Mouse (Mus musculus): ENCODE data around the gene Ubl7. TPM values are rescaled to one million over a fixed set of nuclear protein-coding genes. Genes with fewer than 3 reads are reported as not detected.

Ubl7 gene
- polyA plus RNA-seq, 1 experiment from 2014 or later = 91.4 TPM

DNA sequence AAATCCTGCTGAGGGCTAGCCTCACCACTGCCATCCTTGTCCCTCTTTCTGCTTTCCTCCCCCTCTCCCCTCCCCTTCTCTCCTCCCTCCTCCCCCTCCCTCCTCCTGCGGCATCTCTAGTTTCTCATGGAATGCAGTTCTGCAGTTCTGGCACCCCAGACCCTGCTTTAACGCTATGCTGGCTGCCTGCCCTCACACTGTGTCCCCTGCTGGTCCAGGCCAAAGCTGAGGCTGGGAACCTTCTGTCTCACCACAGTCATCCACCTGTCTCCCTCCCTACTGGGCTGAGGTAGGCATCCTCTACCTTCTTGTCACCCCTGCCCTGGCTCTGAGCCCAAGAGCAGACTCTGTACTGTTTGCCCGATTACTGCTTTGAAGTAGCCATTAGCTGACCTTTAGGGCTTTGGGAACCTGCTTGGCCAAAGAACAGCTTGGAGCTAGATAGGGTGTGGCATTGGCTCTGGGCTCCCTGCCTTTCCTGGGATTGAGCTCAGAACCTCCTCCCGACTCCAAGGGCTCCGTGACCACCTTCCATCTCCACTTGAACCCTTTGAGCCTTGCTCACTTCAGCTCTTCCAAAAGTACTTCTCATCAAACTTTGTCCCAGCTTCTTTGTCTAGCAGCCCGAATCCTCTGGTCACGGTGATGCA lies 36.7 kb downstream of the Ubl7 start:
- ATAC-seq (replicated peaks; ENCODE audit: low FRiP score, low TSS enrichment, low read depth) (no peak), DNase-seq (ENCODE audit: low spot score) (no peak)
- peaks cover 13% of the 10 kb centered on the region for H3K27me3 ChIP-seq (replicated peaks; ENCODE audit: control insufficient read depth, insufficient read depth, low read length)
- H3K4me3 ChIP-seq (ENCODE audit: low read depth, low read length) = no peak overlapping the region
- H3K4me2 ChIP-seq (ENCODE audit: low read length) = no peak overlapping the region
- 59% methylated on average over 7 of the region's 7 CpGs for WGBS
- H3K9me3 ChIP-seq (ENCODE audit: control insufficient read depth, low read length) = no peaks in the 10 kb centered on the region
- no peaks in the 10 kb centered on the region for H3K36me3 ChIP-seq (ENCODE audit: control insufficient read depth, insufficient read depth, low read length)
- H3K4me1 ChIP-seq (replicated peaks; ENCODE audit: control insufficient read depth, insufficient read depth, low read length) = peaks cover 8% of the 10 kb centered on the region; the same call in 1 of the 2 replicates
- no peak overlapping the region for H3K9ac ChIP-seq (ENCODE audit: low read length)
- H3K27ac ChIP-seq (ENCODE audit: low read depth) = no peak overlapping the region

DNA sequence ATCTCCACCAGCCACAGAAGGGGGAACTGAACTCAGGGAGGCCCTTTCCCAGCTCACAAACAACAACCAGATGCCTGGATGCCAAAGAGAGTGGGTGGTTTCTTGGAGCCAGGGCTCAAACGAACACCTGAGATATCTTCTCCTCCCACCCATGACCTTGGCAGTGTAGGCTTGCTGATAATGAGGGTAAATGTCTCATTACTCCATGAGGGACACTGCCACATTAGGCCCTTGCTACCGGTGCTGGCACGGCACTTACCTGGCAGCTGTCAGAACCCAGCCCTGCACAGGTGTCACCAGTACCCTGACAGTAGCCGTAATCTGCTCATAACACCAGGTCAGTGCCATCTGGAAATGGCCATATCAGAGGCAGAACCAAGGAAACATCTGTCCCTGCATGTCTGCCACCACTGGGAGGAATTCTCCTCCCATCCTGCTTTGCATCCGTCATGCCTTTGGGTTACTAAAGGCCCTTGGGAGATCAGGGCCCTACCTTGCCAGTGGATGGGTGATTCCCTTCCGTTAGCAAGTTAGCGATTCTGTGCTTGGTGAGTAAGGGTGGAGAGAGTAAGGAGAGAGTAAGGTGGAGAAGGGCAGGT lies 37.7 kb downstream of the Ubl7 start:
- no peak overlapping the region for H3K4me3 ChIP-seq (ENCODE audit: low read depth, low read length)
- H3K9me3 ChIP-seq (ENCODE audit: control insufficient read depth, low read length) = no peaks in the 10 kb centered on the region
- ATAC-seq (replicated peaks; ENCODE audit: low FRiP score, low TSS enrichment, low read depth) (no peak), DNase-seq (ENCODE audit: low spot score) (no peak)
- 81% methylated on average over 7 of the region's 7 CpGs for WGBS
- no peaks in the 10 kb centered on the region for H3K36me3 ChIP-seq (ENCODE audit: control insufficient read depth, insufficient read depth, low read length)
- no peak overlapping the region for H3K9ac ChIP-seq (ENCODE audit: low read length)
- no peak overlapping the region for H3K4me2 ChIP-seq (ENCODE audit: low read length)
- no peak overlapping the region for H3K27ac ChIP-seq (ENCODE audit: low read depth)
- peaks cover 8% of the 10 kb centered on the region; the same call in 1 of the 2 replicates for H3K4me1 ChIP-seq (replicated peaks; ENCODE audit: control insufficient read depth, insufficient read depth, low read length)
- H3K27me3 ChIP-seq (replicated peaks; ENCODE audit: control insufficient read depth, insufficient read depth, low read length) = peaks cover 4% of the 10 kb centered on the region; the same call in 1 of the 2 replicates

DNA sequence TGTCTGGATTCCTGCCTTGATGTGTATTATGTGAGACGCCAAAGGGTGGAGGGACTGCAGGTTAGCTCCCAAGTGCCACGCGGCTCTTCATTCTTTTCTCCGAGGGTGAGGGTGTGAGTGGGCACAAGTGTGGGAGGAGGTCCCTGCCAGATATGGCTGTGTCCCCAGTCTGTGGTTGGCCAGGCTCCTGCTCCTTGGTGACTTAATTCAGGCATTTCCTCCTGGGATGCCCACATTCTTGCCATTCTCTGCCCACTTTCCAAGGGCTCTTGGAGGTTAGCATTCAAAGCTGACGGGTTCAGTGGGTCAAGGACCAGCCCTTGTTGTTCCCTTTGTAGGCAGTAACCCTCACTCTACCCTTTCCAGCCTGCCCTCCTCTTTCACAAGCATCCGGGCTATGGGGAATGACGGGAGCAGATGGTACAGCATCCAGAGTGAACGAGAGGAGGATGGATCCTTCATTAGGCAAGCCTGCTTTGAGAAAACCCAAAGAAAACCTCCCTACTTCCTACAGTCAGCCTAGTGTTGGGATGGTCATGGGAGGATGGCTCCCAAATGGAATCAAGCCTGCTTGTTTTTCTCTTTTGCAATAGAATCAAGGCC lies 38.4 kb downstream of the Ubl7 start:
- Histone ChIP-seq H3K36me3 (ENCODE audit: control insufficient read depth, insufficient read depth, low read length) (no peaks in the 10 kb centered on the region), H3K27ac (ENCODE audit: low read depth) (no peak overlapping the region), H3K4me1 (replicated peaks; ENCODE audit: control insufficient read depth, insufficient read depth, low read length) (peaks cover 8% of the 10 kb centered on the region; the same call in 1 of the 2 replicates), H3K4me2 (ENCODE audit: low read length) (no peak overlapping the region), H3K9me3 (ENCODE audit: control insufficient read depth, low read length) (no peaks in the 10 kb centered on the region), H3K9ac (ENCODE audit: low read length) (no peak overlapping the region), H3K4me3 (ENCODE audit: low read depth, low read length) (no peak overlapping the region), H3K27me3 (replicated peaks; ENCODE audit: control insufficient read depth, insufficient read depth, low read length) (0 out of 2 replicates have a peak, but pooled peaks cover 3% of the 10 kb centered on the region)
- 83% methylated on average over 8 of the region's 8 CpGs for WGBS
- ATAC-seq (replicated peaks; ENCODE audit: low FRiP score, low TSS enrichment, low read depth) (no peak), DNase-seq (ENCODE audit: low spot score) (no peak)

DNA sequence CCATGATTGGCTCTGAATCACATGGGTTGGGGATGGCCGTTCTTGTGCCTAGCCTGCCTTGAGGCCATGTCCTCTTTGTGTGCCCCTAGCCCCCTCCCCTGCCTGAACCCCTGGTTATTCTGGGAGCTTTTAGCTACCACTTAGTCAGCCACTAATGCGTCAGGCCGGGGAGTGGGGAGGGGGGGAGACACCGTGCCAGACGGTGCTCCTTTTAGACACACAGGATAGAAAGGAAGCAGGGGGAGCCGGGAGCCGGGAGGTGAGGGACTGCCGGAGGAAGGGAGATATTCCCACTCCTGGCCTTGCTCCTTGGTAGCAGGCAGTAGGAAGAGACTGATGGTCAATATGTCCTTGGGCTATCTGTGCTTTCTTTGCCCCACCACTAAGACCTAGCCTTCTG lies 39.1 kb downstream of the Ubl7 start:
- H3K4me3 ChIP-seq (ENCODE audit: low read depth, low read length) = no peak overlapping the region
- 31% methylated on average over 8 of the region's 8 CpGs for WGBS
- H3K36me3 ChIP-seq (ENCODE audit: control insufficient read depth, insufficient read depth, low read length) = no peaks in the 10 kb centered on the region
- H3K27me3 ChIP-seq (replicated peaks; ENCODE audit: control insufficient read depth, insufficient read depth, low read length) = 0 out of 2 replicates have a peak, but pooled peaks cover 3% of the 10 kb centered on the region
- H3K9me3 ChIP-seq (ENCODE audit: control insufficient read depth, low read length) = no peaks in the 10 kb centered on the region
- peaks cover 8% of the 10 kb centered on the region; the same call in 1 of the 2 replicates for H3K4me1 ChIP-seq (replicated peaks; ENCODE audit: control insufficient read depth, insufficient read depth, low read length)
- no peak overlapping the region for H3K4me2 ChIP-seq (ENCODE audit: low read length)
- DNase-seq (ENCODE audit: low spot score) = no peak
- no peak for ATAC-seq (replicated peaks; ENCODE audit: low FRiP score, low TSS enrichment, low read depth)
- no peak overlapping the region for H3K9ac ChIP-seq (ENCODE audit: low read length)
- H3K27ac ChIP-seq (ENCODE audit: low read depth) = no peak overlapping the region

DNA sequence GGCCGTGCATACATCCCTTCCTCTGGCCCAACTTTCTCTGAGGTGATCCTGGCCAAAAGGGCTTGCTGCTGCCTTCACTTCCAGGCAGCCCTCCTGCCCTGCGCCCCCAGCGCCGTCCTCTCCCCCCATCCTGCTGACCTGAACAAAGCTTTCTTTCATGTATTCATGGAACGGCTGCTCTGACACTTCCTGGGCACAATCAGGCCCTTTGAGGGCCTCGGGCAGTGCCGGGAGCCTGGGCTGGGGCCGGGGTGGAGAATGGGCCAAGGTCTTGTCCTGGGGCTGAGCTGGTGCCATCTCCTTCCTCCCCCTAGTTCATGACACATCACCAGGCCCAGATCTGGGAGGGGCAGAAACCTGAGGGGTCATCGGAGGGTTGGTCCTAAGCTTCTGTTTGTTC lies 39.7 kb downstream of the Ubl7 start:
- H3K36me3 ChIP-seq (ENCODE audit: control insufficient read depth, insufficient read depth, low read length) = no peaks in the 10 kb centered on the region
- H3K9me3 ChIP-seq (ENCODE audit: control insufficient read depth, low read length) = no peaks in the 10 kb centered on the region
- DNase-seq (ENCODE audit: low spot score) = no peak
- 0 out of 2 replicates have a peak, but pooled peaks cover 3% of the 10 kb centered on the region for H3K27me3 ChIP-seq (replicated peaks; ENCODE audit: control insufficient read depth, insufficient read depth, low read length)
- WGBS = 51% methylated on average over 9 of the region's 9 CpGs
- H3K4me1 ChIP-seq (replicated peaks; ENCODE audit: control insufficient read depth, insufficient read depth, low read length) = peaks cover 8% of the 10 kb centered on the region; the same call in 1 of the 2 replicates
- ATAC-seq (replicated peaks; ENCODE audit: low FRiP score, low TSS enrichment, low read depth) = no peak
- no peak overlapping the region for H3K9ac ChIP-seq (ENCODE audit: low read length)
- no peak overlapping the region for H3K27ac ChIP-seq (ENCODE audit: low read depth)
- H3K4me2 ChIP-seq (ENCODE audit: low read length) = no peak overlapping the region
- H3K4me3 ChIP-seq (ENCODE audit: low read depth, low read length) = no peak overlapping the region

DNA sequence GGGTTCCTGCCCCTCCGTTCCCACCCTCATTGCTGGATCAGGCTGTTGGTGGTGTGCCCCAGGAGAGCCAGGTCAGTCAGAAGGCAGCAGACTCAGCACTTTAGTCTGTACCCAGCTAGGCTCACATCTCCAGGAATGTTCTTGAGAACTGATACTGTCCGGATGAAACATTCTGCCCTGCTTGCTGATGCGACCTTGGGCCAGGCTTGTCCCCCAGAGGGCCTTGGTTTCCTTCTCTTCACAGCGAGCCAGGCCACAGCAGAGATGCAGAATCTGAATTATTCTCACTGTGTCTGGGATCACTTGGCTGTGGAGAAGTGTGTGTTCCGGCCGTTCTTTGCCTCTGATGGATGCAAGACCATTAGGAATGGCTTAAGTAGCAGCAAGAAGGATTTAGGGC lies 41.2 kb downstream of the Ubl7 start:
- 77% methylated on average over 6 of the region's 6 CpGs for WGBS

DNA sequence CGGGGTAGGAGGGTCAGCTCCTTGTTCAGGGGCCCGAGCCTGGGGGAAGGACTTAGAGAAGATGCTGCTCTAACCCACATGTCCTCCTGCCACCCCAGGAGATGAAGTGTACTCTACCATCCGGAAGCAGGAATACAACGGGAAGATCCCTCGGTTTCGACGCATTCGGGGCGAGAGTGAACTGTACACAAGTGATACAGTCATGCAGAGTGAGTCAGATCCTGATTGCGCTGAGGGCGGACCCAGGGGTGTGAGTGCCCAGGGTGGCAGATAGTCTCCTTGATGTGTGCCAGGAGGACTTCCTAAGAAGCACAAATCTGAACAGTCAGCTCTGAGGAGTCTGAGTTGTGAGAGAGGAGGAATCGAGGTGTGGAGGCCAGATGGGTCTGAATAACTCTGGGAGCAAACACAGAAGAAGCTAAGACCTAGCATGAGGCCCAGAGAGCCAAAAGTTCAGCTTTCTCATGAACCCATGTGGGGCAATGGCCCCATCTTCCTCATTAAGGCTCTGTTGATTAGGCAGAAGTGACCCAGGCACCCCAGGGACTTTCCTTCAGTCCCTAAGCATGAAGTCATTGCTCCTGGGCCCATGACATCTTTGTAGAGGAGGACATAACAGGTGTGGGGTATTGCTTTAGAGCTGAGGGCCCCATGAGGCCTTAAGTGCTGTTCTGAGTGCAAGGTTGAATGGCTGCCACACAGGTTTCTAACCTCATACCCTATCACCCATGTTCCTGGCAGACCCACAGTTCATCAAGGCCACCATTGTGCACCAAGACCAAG lies 44.4 kb downstream of the Ubl7 start:
- Histone ChIP-seq H3K9ac (ENCODE audit: low read length) (no peak overlapping the region), H3K27ac (ENCODE audit: low read depth) (no peak overlapping the region), H3K27me3 (replicated peaks; ENCODE audit: control insufficient read depth, insufficient read depth, low read length) (no peaks in the 10 kb centered on the region), H3K9me3 (ENCODE audit: control insufficient read depth, low read length) (no peaks in the 10 kb centered on the region), H3K4me1 (replicated peaks; ENCODE audit: control insufficient read depth, insufficient read depth, low read length) (peaks cover 4% of the 10 kb centered on the region; the same call in 1 of the 2 replicates), H3K4me3 (ENCODE audit: low read depth, low read length) (no peak overlapping the region), H3K36me3 (ENCODE audit: control insufficient read depth, insufficient read depth, low read length) (no peaks in the 10 kb centered on the region), H3K4me2 (ENCODE audit: low read length) (no peak overlapping the region)
- 85% methylated on average over 12 of the region's 12 CpGs for WGBS
- DNase-seq (ENCODE audit: low spot score) (no peak), ATAC-seq (replicated peaks; ENCODE audit: low FRiP score, low TSS enrichment, low read depth) (no peak)

More for the DNA sequence above, 41.2 kb downstream of the Ubl7 start:
- Histone ChIP-seq H3K4me1 (replicated peaks; ENCODE audit: control insufficient read depth, insufficient read depth, low read length) (peaks cover 4% of the 10 kb centered on the region; the same call in 1 of the 2 replicates), H3K4me2 (ENCODE audit: low read length) (no peak overlapping the region), H3K9me3 (ENCODE audit: control insufficient read depth, low read length) (no peaks in the 10 kb centered on the region), H3K9ac (ENCODE audit: low read length) (no peak overlapping the region), H3K4me3 (ENCODE audit: low read depth, low read length) (no peak overlapping the region), H3K27ac (ENCODE audit: low read depth) (no peak overlapping the region), H3K36me3 (ENCODE audit: control insufficient read depth, insufficient read depth, low read length) (no peaks in the 10 kb centered on the region), H3K27me3 (replicated peaks; ENCODE audit: control insufficient read depth, insufficient read depth, low read length) (0 out of 2 replicates have a peak, but pooled peaks cover under 1% of the 10 kb centered on the region)
- DNase-seq (ENCODE audit: low spot score) (no peak), ATAC-seq (replicated peaks; ENCODE audit: low FRiP score, low TSS enrichment, low read depth) (no peak)

DNA sequence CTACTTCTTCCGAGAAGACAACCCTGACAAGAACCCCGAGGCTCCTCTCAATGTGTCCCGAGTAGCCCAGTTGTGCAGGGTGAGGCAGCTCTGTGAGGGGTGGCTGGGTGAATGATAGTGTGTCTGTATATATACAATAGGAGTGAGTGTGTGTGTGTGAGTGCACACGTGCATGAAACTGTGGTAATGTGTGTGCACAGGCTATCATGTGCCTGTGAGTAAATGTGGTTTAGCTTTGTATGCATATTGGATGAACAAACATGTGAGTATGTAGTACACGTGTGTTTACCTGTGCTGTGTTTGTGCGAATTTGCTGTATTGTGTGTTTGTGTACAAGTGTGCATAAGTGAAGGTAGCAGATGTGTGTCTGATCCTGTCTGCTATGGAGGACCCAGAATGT lies 45.0 kb downstream of the Ubl7 start:
- no peak for DNase-seq (ENCODE audit: low spot score)

More for the DNA sequence above, 45.0 kb downstream of the Ubl7 start:
- H3K36me3 ChIP-seq (ENCODE audit: control insufficient read depth, insufficient read depth, low read length) = no peaks in the 10 kb centered on the region
- H3K4me1 ChIP-seq (replicated peaks; ENCODE audit: control insufficient read depth, insufficient read depth, low read length) = peaks cover 4% of the 10 kb centered on the region; the same call in 1 of the 2 replicates
- H3K9ac ChIP-seq (ENCODE audit: low read length) = no peak overlapping the region
- no peak for ATAC-seq (replicated peaks; ENCODE audit: low FRiP score, low TSS enrichment, low read depth)
- H3K27ac ChIP-seq (ENCODE audit: low read depth) = no peak overlapping the region
- no peaks in the 10 kb centered on the region for H3K9me3 ChIP-seq (ENCODE audit: control insufficient read depth, low read length)
- H3K4me2 ChIP-seq (ENCODE audit: low read length) = no peak overlapping the region
- no peaks in the 10 kb centered on the region for H3K27me3 ChIP-seq (replicated peaks; ENCODE audit: control insufficient read depth, insufficient read depth, low read length)
- H3K4me3 ChIP-seq (ENCODE audit: low read depth, low read length) = no peak overlapping the region
- 82% methylated on average over 6 of the region's 6 CpGs for WGBS

Data from intestine, embryonic 14.5 days (tissue).